Mouse (Mus musculus): ENCODE results near the gene Mrpl21.

DNA sequence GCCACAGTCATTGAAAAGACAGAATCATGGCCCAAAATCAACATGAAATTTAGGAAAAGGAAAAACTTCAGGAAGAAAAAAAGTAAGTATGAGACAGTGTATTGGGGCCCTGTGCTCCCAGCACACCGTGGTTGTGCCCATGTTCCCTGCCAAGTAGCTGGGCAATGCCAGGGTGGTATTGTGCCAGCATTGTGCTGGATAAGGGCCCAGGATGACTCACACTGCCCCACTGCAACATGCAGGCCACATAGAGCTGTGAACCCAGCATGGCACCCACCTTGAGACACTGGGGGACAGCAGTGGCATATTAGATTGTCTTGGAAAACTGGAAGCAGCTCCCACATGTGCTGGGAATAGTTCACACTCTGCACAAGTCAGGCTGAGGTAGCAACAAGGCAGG, 6.3 kb downstream of the Mrpl21 start:
- TF ChIP-seq CTCF (conservative IDR thresholded peaks at IDR 0.05; ENCODE audit: low read length) (no peak), NANOG (IDR thresholded peaks at IDR 0.05; ENCODE audit: borderline replicate concordance, low read length) (no peak), POU5F1 (IDR thresholded peaks at IDR 0.05; ENCODE audit: borderline replicate concordance, low read length) (no peak)

Data from E14TG2a.4 (cell line).